Mouse (Mus musculus): ENCODE data around the gene Stac2.

Gene Stac2

DNA sequence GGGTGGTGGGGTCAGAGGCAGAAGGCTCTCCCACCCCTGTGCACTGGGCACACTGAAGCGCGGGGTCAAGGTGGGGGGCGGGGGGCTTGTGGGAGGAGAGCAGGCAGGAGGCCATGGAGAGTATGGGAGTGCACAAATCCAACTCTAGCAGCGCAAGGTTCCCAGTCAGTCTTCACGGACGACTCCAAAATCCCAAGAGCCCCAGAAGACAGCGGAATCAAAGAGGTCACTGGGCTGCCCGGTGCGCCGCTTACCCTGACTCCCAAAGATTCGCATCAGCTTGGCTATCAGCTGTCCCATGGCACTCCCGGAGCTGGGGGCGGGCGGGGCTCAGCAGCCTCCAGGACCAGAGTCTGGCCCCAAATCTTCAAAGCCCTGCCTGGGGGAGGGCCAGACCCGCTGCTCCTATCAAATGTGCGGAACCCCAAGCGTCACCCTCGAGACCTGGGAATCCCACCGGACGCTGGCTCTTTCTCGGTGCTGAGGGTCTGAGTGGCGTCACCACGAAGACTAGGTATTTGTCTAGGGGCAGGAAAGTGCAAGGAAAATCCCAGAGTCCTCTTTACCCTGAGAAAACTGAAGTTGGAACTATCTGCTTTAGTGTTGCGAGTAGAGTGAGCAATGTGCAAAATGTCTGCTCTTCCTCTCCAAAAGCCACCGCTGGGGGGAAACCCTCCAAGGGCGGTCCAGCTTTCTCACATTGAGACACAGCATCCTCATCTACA is 57.5 kb downstream of the Stac2 start, which contains the start of gene Arl5c:
Gene Arl5c, minus strand, starts transcription at position 618 of the 725 bp plus-strand sequence.
- peak; percentile 31 for DNase-seq

DNA sequence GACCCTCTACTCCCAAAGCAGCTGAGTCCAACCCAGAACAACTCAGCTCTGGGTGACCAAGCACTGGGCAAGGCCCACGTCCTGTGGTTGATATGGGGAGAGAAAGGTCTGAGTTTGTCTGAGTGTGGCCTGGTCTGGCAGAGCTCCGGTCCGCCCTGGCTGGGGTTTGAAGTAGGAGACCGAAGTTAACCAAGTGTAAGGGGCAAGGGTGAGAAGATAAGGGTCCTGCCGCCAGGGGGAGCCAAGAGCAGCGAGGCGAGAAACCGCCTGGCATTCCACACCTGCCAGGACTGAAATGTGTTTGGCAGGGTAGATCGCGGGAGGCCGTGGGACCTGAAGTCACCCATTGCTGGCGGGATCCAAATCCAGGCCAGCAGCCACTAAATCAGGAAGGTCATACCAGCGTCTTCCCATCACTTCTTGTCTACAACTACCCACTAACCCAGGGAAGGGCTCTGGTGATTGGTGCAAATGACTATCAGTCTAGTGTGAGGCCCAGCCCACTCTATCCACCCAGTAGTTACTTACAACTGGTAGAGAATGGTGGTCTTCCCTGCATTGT is 58.6 kb downstream of the Stac2 start:
- peak; percentile 75 for DNase-seq

DNA sequence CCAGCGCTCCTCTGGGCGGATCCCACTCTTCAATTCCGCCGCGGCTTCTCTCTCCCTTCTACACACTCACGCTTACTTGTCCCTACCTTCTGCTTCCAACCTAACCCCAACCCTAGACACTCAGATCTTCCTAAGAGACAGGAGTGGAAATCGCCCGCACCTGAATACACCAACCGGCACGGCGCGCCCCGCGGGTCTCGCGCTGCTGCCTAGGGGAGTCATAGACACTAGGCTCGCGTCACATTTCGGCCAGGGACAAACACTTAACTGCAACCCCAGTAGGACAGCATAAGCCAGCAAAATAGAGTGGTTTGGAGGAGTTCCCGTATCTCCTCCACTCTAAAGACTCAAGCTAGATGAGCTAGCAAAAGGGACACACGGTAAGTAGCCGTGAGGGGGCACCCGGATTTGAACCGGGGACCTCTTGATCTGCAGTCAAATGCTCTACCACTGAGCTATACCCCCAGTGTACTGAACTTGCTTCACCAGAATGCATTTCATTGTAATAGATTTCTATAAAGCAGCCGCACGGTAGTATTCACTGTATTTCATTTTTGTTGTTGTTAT is 64.6 kb downstream of the Stac2 start:
- peak; percentile 84 for DNase-seq

DNA sequence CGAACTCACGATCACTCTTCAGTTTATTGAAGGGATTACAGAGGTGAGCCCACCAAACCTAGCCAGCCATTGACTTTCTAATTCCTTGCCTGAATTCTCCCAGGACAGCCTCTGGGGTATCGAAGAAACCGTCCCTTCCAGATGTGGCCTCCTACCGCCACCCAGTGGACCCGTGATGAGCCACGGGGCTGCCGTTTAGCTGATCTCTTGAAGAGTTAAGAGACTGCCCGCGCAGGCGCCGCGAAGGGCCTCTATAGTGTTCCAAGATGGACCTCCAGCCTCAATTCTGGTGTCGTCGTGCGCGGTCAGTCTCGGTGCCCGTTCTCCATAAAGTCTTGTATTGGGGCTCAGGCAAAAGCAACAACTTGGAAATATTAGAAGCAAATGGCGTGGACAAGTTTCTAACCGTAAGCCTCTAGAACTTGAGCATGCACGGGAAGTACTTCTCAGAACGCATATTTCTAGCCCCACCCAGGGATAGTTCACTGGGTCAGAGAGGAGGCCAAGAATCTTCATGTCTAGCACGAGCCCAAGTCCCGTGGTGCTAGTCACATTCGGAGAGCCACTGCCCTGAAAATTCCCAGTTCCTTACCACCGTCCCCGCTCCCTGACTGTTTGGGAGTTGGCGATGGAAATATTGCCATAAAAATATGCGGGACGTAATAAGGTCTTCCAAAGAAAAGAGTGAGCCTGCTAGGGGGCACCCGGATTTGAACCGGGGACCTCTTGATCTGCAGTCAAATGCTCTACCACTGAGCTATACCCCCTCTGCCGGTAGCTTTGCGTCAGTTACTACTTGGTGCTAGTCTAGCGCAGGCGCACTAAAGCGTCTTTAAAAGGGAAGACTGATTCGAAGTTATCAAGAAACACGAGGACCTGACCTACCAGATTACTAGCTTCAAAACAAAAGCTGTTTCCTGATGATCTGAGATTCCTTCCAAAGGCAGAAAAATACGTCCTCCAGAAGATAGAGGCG is 65.4 kb downstream of the Stac2 start:
- peak; percentile 94 for DNase-seq

DNA sequence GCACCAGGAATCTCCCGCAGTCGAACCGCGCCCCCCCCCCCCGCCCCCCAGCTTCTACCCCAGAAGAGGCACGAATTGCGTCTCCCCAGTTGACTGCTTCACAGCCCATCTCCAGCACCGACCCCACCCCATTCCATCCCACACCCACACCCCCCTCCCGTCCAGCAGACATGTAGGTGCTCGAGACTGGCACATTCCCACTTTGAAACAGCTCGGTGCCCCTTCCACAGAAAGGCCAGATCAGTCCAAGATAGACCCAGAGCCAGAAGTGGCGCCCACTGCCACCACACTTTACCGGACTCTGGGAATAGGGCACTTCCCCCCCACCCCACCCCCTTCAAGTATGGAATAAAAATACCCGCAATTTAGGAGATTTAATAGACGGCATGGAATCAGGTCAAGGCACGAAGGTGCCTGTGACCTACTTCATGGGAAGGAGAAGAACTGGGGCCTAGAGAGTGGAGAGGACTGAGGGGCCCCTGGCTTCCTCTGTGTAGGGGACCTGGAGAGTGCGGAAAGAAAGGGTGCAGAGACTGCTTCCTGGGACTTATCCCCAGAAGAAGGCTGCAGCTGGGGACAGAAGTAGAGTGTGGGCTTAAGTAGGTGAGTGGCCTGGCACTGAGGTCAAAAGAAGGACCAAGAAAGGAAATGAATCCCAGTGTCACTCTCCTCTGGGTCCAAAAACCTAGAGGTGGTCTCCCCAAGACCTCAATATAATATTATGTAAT is 66.4 kb downstream of the Stac2 start:
- no peak for DNase-seq
